Mouse (Mus musculus) testis, postnatal 14 days (tissue): ENCODE measurements around the gene Id2.

Source experiments
- DNase-seq: peaks from one replicate; pipeline ENCODE4 v3.0.0; 2021; ENCODE audit warnings: low spot score

Id2 gene

GRCm38 (mm10) chr12:25104541-25104940, 7.6 kb upstream of the Id2 start:
- DNase-seq: no peak

DNA sequence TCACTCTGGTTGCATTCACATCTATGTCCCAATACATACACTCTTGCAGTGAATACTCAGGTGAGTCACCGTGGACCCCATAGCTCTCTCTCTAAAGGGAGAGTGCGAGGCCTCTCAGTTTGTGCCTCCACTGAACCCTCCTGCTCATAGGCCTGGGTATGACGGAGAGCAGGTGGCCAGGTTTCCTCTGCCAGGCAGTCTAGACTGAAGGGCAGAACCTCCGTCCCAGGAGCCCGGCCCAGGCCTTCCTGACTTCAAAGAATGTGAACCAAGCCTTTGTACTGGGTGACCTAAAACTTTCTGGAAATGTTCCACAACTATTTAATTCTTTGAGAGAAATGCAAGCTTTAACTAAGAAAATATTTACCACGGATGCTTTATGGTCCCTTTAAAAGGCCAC, 7.0 kb upstream of the Id2 start:
- DNase-seq: no peak

- DNase-seq: no peak
Measured at GRCm38 (mm10) chr12:25101389-25101788, 4.4 kb upstream of the Id2 start.

DNA sequence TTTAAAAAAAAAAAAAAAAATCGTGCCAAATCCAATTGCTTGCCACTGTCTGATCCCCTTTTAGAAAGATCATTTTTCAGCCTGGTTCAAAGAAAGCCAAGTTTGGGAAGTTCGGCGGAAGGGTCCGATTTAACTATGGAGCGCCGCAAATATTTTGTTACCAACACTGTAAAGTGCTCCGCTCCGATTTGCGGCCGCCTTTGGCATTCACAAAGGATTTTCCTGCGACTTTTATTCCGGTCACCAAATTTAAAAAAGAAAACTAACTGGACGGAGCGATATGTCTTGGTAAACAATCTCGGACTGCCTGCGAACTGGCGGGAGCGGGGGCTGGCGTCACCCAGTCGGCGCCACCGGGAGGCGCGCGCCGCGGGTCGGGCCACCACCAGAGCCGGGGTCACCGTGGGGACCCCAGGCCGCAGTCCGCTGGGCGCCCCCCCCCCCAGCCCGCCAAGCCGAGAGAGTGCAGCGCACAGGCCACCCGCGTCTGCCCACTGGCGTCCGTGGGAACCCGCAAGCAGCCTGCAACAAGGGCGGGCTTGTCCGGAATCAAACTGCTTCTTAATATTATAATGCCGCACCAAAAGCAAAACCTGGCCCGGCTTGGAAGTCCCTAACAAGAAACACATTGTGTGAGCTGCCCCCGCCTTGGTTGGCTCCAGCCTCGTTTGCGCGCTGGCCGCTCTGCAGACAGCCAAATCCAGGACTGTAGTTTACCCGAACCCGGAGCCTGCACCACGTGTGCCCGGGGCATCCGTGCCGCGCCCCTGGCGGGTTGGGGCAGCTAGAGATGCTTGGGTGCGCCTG, 3.7 kb upstream of the Id2 start:
- DNase-seq: peak; percentile 63

DNA sequence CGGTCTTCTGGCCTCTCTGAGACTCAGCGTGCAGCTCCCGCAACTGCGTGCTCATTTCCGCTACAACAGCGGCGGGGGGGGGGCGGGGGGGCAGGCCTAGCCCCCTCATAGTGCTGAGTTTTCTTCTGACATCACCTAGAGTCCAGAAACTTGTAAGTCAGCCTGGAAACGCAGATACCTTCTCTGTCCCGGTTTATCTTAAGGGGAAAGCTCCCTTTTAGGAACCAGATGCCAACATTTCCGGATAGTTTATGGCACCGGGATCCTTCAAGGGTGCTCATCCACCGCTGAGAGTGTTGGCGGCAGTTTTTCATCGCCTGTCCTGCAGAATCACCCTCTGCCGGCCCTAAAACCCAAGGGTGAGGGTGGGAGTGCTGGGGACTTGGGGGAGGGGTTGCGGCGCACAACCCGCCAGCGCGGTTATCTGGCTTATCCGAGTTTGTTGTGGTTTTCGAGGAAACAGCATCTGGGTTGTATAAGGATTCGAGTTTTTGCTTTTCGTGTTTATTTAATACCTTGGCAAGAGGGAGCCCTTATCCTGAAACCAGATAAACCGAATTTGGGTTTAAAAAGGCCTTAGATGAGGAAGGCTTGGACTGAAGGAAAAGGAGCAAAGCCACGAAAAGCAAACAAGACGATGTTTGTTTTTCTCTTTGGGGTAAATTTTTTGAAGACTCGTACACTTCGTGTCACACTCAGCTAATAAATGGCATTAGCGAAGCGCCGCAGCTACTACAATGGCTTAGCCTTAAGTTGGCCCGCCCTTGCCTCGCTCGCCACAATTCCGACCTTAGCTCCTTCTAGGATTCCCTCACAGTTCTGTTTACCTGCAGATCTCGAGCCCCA, 2.8 kb upstream of the Id2 start:
- peak; percentile 38 for DNase-seq

- DNase-seq: peak; percentile 46
Measured at GRCm38 (mm10) chr12:25099313-25099562, 2.3 kb upstream of the Id2 start.

GRCm38 (mm10) chr12:25098561-25099312, 1.8 kb upstream of the Id2 start:
- DNase-seq: peak; percentile 90

- DNase-seq: no peak
Measured at GRCm38 (mm10) chr12:25098161-25098550, 1.2 kb upstream of the Id2 start.

- DNase-seq: no peak
Measured at GRCm38 (mm10) chr12:25097210-25098160, 545 bp upstream of the Id2 start.

GRCm38 (mm10) chr12:25096640-25097051, 294 bp downstream of the Id2 start:
- no peak for DNase-seq

DNA sequence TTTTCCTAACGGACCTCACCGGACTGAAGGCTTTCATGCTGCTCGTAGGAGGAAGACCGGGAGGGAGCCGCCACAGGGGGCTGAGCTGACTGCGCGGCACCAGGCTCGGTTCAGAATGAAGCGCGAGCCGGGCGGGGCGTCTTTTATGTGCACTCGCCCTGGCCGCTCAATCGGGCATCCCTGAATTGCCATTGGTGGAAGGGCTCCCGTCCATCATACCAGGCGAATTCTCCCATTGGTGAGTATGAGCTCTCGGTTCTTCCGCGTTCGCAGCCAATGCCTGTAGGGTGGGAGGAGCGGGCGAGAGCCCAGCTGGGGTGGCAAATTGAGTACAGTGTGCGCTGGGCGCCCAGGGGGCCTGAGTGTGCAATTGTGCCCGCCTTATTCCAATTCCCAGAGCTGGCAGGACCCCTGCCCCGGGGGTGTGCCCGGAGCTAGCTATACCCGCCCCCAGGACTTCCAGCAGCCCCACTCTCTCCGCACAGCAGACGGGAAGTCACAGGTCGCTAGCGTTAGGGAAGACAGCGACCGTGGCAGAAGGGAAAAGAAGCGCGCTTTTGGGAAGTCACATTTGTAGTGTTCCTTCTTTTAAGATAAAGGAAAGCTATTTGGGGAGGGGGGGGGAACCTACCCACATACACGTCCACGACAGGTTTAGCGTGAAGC, 833 bp downstream of the Id2 start:
- DNase-seq: peak; percentile 94

DNA sequence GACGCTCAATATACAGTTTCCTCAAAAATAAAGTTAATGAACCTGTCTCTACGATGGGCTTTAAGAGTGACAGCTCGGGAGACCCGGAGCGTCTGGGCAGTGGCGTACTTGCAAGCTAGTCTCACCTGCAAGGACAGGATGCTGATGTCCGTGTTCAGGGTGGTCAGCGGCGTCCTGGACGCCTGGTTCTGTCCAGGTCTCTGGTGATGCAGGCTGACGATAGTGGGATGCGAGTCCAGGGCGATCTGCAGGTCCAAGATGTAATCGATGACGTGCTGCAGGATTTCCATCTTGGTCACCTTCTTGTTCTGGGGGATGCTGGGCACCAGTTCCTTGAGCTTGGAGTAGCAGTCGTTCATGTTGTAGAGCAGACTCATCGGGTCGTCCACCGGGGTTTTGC, 1.4 kb downstream of the Id2 start:
- no peak for DNase-seq

DNA sequence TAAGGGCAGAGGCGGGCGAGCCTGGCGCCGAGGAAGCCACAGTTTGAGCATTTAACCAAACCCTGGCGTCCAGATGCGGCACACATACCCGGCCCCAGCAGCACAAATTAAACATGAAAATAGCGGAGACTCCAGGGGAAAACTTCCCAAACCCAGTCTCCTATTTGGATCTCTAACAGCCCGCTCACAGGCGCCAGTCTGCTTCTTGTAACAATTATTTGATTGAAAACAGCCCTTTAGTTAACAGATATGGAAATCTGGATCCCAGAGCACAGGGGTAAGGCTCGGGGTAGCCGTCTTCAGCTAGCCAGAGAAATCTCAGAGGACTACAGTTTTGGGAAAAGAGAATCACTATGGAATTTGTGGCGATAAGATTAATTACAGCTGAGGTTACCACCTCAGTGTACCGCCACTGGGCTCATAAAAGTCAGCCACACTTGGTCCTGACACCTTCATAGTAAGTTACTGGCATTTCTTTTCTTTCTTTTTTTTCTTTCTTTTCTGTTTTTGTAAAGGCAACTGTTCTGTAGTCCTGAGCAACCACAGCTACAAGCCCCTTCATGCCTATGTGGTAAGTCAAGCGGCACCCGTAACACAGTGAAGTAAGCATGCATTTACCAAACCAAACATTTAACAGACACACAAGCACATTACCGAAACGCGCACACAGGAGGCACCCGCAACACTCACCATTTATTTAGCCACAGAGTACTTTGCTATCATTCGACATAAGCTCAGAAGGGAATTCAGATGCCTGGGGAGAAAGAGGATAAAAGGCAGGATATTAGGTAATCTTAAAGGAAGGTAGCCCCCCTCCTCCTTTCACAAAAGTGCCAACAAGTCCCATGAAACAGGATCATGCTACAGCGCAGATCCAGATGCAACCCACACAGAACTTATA, 2.1 kb downstream of the Id2 start:
- DNase-seq: no peak

- peak; percentile 55 for DNase-seq
Measured at GRCm38 (mm10) chr12:25093241-25093774, 3.6 kb downstream of the Id2 start.

DNA sequence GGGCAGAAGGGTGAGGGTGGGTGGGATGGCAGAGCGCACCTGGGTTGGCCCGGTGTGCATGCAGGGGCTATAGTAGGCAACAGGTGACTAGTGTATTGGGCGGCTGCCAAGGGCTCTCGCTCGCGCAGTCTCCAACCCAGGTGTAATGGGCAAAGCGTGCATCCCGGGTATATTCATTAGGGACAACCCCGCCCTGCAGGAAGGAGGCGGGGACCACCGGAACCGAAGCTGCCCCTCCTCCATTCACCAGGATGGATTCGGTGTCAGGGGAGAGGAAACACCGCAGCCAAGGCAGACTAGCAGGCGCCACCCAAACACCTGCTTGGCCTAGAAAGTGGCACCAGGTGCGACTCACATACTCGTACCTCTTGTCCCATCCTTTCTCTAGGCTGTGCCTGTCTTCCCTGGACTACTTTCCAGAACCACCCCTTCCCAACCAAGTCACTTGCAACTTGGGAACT, 4.2 kb downstream of the Id2 start:
- peak; percentile 53 for DNase-seq

GRCm38 (mm10) chr12:25092027-25092704, 4.8 kb downstream of the Id2 start:
- DNase-seq: peak; percentile 82

GRCm38 (mm10) chr12:25089433-25089832, 7.5 kb downstream of the Id2 start:
- no peak for DNase-seq

- DNase-seq: no peak
Measured at GRCm38 (mm10) chr12:25086966-25087365, 10.0 kb downstream of the Id2 start.
